Mouse (Mus musculus) heart, adult 2 months (tissue): ENCODE data around the gene U2af2.

Source experiments
- CTCF ChIP-seq: fragments of 200-600 bp; IDR thresholded peaks from 2 replicates; pipeline ENCODE4 v1.8.1; 2022; ENCODE audit warnings: antibody characterized with exemption, mild to moderate bottlenecking, moderate library complexity
- EP300 ChIP-seq: fragments of 200-500 bp; IDR thresholded peaks from 2 replicates; pipeline ENCODE4 v1.6.1; 2011; ENCODE audit warnings: low read depth, low read length, control low read depth; ENCODE audit not compliant: insufficient read depth

DNA sequence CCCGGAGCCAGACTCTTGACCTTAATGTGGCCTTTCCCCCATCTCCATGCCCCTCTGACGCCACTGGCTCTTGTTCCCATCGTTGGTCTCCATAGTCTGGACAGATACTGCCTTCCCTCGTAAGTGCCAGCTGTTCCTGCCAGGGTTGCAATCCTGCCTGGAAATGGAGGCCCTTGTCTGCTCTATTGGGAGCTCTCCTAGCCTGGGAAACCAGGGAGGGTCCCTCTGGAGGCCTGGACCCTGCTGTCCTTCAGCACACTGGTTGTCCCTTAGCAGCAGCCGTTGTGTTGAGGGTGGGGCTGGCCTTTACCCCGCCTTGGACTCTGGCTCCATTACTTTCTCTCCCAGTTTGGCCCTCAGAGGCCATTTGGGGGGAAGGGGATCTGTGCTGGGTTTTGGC lies 30.4 kb downstream of the U2af2 start:
- TF ChIP-seq CTCF (no peak), EP300 (no peak)
